Mouse (Mus musculus) lung, adult 2 months (tissue): ENCODE measurements around the gene Atg16l1. TPM values are rescaled to one million over a fixed set of nuclear protein-coding genes. Genes with fewer than 3 reads are reported as not detected.

ENCODE experiments used
- DNase-seq: peaks from one replicate; pipeline ENCODE4 v3.0.0; 2022
- H3K4me1 ChIP-seq: fragments of 200-500 bp; 2 replicates; pipeline ENCODE4 v1.6.1; 2011; ENCODE audit warnings: low read length; ENCODE audit not compliant: control insufficient read depth, insufficient read depth
- H3K4me3 ChIP-seq: fragments of 200-500 bp; replicated peaks from 2 replicates; pipeline ENCODE3; 2011; ENCODE audit warnings: low read depth, mild to moderate bottlenecking, control low read depth, low read length; ENCODE audit errors: extremely low read depth
- CTCF ChIP-seq: fragments of 200-500 bp; IDR thresholded peaks from 2 replicates; pipeline ENCODE4 v1.5.1; 2011; ENCODE audit warnings: mild to moderate bottlenecking, low read length, control low read depth; ENCODE audit not compliant: insufficient read depth
- POLR2A ChIP-seq: fragments of 200-500 bp; IDR thresholded peaks from 2 replicates; pipeline ENCODE4 v1.6.1; 2011; ENCODE audit warnings: low read depth, mild to moderate bottlenecking, control low read depth, low read length, borderline replicate concordance; ENCODE audit errors: extremely low read depth
- WGBS: fragments of 180-500 bp; shearing (Covaris S2); methylation state at CpG from one replicate; pipeline ENCODE4 v1.1.7; 2018; 5-methylcytosine and 5-hydroxymethylcytosine counted together
- polyA plus RNA-seq: library from polyadenylated mRNA; depleted of rRNA; stranded (reverse); fragments of >200 nt; gene quantifications from 2 replicates; pipeline ENCODE4 v1.2.3, GENCODE M21; 2012

Gene Atg16l1
- polyA plus RNA-seq, 1 experiment = 22.8 TPM

GRCm38 (mm10) chr1:87729070-87729469 is 26.6 kb upstream of the Atg16l1 start:
- no peak for TF ChIP-seq POLR2A
- TF ChIP-seq CTCF = no peak
- DNase-seq = no peak
- WGBS = 67% methylated on average over 2 of the region's 2 CpGs
- Histone ChIP-seq H3K4me3 (no peak overlapping the region), H3K4me1 (no peaks in the 10 kb centered on the region; the same call in 1 of the 2 replicates)

- no peak for DNase-seq
- no peak overlapping the region for H3K4me3 ChIP-seq
- WGBS = 77% methylated on average over 6 of the region's 6 CpGs
- TF ChIP-seq POLR2A = no peak
- TF ChIP-seq CTCF = no peak
- H3K4me1 ChIP-seq = no peaks in the 10 kb centered on the region; the same call in 1 of the 2 replicates
These were observed 25.8 kb upstream of the Atg16l1 start for GRCm38 (mm10) chr1:87729850-87730249.

GRCm38 (mm10) chr1:87730271-87730670 is 25.4 kb upstream of the Atg16l1 start:
- Histone ChIP-seq H3K4me3 (no peak overlapping the region), H3K4me1 (no peaks in the 10 kb centered on the region; the same call in 1 of the 2 replicates)
- WGBS = 74% methylated on average over 7 of the region's 7 CpGs
- no peak for DNase-seq
- TF ChIP-seq POLR2A (no peak), CTCF (no peak)

GRCm38 (mm10) chr1:87733212-87733611 is 22.5 kb upstream of the Atg16l1 start:
- no peak for DNase-seq
- no peak overlapping the region for H3K4me3 ChIP-seq
- no peaks in the 10 kb centered on the region; the same call in 1 of the 2 replicates for H3K4me1 ChIP-seq
- TF ChIP-seq CTCF = no peak
- no peak for TF ChIP-seq POLR2A
- WGBS = 75% methylated on average over 5 of the region's 5 CpGs

- TF ChIP-seq POLR2A (no peak), CTCF (no peak)
- Histone ChIP-seq H3K4me3 (no peak overlapping the region), H3K4me1 (no peaks in the 10 kb centered on the region; the same call in 1 of the 2 replicates)
- no peak for DNase-seq
- 73% methylated on average over 3 of the region's 3 CpGs for WGBS
These were observed 21.5 kb upstream of the Atg16l1 start for GRCm38 (mm10) chr1:87734153-87734552.

- WGBS = 54% methylated on average over 6 of the region's 6 CpGs
- no peaks in the 10 kb centered on the region for H3K4me1 ChIP-seq
- no peak for DNase-seq
- TF ChIP-seq POLR2A (no peak), CTCF (no peak)
- no peak overlapping the region for H3K4me3 ChIP-seq
These were observed 14.9 kb upstream of the Atg16l1 start for GRCm38 (mm10) chr1:87740584-87741290.

GRCm38 (mm10) chr1:87749360-87749973 is 6.2 kb upstream of the Atg16l1 start:
- DNase-seq = no peak
- Histone ChIP-seq H3K4me3 (no peak overlapping the region), H3K4me1 (no peaks in the 10 kb centered on the region)
- TF ChIP-seq CTCF = no peak
- no peak for TF ChIP-seq POLR2A

- Histone ChIP-seq H3K4me3 (no peak overlapping the region), H3K4me1 (no peaks in the 10 kb centered on the region)
- no peak for DNase-seq
- no peak for TF ChIP-seq POLR2A
- WGBS = 93% methylated on average over 3 of the region's 3 CpGs
These were observed 8.2 kb downstream of the Atg16l1 start for GRCm38 (mm10) chr1:87763821-87764220.

- H3K4me1 ChIP-seq = no peaks in the 10 kb centered on the region
- 70% methylated on average over 2 of the region's 2 CpGs for WGBS
- no peak overlapping the region for H3K4me3 ChIP-seq
- no peak for DNase-seq
- TF ChIP-seq POLR2A (no peak), CTCF (no peak)
These were observed 10.1 kb downstream of the Atg16l1 start for GRCm38 (mm10) chr1:87765741-87766140.

- DNase-seq = peak; percentile 15
- Histone ChIP-seq H3K4me1 (no peaks in the 10 kb centered on the region), H3K4me3 (no peak overlapping the region)
- TF ChIP-seq CTCF (peak; percentile 75), POLR2A (no peak)
- WGBS = 82% methylated on average over 3 of the region's 3 CpGs
These were observed 10.6 kb downstream of the Atg16l1 start for GRCm38 (mm10) chr1:87766233-87766632.

GRCm38 (mm10) chr1:87769263-87769662 is 13.6 kb downstream of the Atg16l1 start:
- Histone ChIP-seq H3K4me3 (no peak overlapping the region), H3K4me1 (no peaks in the 10 kb centered on the region)
- WGBS = 96% methylated on average over 2 of the region's 2 CpGs
- no peak for TF ChIP-seq POLR2A
- TF ChIP-seq CTCF = no peak
- no peak for DNase-seq
